Mouse (Mus musculus) spleen, adult 2 months (tissue): ENCODE data around the gene Dclre1b. TPM values are rescaled to one million over a fixed set of nuclear protein-coding genes. Genes with fewer than 3 reads are reported as not detected.
A peak's percentile ranks its signal among the peaks of the same experiment; 100 is the strongest.

Source experiments
- DNase-seq, 2 experiments: peaks; one replicate each; pipeline versions ENCODE4 v3.0.0 to v3.0.0-alpha.2; 2012 to 2021; ENCODE audit warnings: low spot score in 2 of 2, low read depth in 1 of 2
- H3K27ac ChIP-seq: fragments of 200-500 bp; 2 replicates; pipeline ENCODE4 v1.5.1; 2012; ENCODE audit warnings: low read length, inconsistent platforms; ENCODE audit not compliant: insufficient read depth
- H3K27me3 ChIP-seq: fragments of 200-500 bp; 2 replicates; pipeline ENCODE4 v1.6.1; 2012; ENCODE audit warnings: mild to moderate bottlenecking, moderate library complexity, low read length, inconsistent platforms; ENCODE audit not compliant: control insufficient read depth, insufficient read depth
- H3K36me3 ChIP-seq: fragments of 200-500 bp; 2 replicates; pipeline ENCODE4 v1.6.1; 2012; ENCODE audit warnings: mild to moderate bottlenecking, low read length, inconsistent platforms; ENCODE audit not compliant: control insufficient read depth, insufficient read depth
- H3K4me1 ChIP-seq: fragments of 200-500 bp; 2 replicates; pipeline ENCODE4 v1.6.1; 2011; ENCODE audit warnings: inconsistent platforms; ENCODE audit not compliant: control insufficient read depth, insufficient read depth, insufficient read length
- H3K4me3 ChIP-seq: fragments of 200-500 bp; 2 replicates; pipeline ENCODE4 v1.5.1; 2011; ENCODE audit warnings: mild to moderate bottlenecking, inconsistent platforms; ENCODE audit not compliant: insufficient read depth, insufficient read length; ENCODE audit errors: extremely low read depth
- CTCF ChIP-seq: fragments of 200-500 bp; IDR thresholded peaks from 2 replicates; pipeline ENCODE4 v1.5.1; 2011; ENCODE audit warnings: mild to moderate bottlenecking, inconsistent platforms; ENCODE audit not compliant: insufficient read depth, insufficient read length, insufficient replicate concordance; ENCODE audit errors: extremely low read depth
- POLR2A ChIP-seq: fragments of 200-500 bp; IDR thresholded peaks from 2 replicates; pipeline ENCODE4 v1.6.1; 2011; ENCODE audit warnings: low read depth, low read length, inconsistent platforms
- WGBS: fragments of 180-500 bp; shearing (Covaris S2); methylation state at CpG from one replicate; pipeline ENCODE4 v1.1.7; 2018; 5-methylcytosine and 5-hydroxymethylcytosine counted together
- polyA plus RNA-seq: library from polyadenylated mRNA; depleted of rRNA; stranded (reverse); fragments of >200 nt; gene quantifications from 2 replicates; pipeline ENCODE4 v1.2.3, GENCODE M21; 2012

Dclre1b gene
- polyA plus RNA-seq, 1 experiment = 16.2 TPM

GRCm38 (mm10) chr3:103827548-103827947, 18.3 kb upstream of the Dclre1b start:
- TF ChIP-seq POLR2A (no peak), CTCF (peak; percentile 21; the same call in 1 of the 2 replicates)
- Histone ChIP-seq H3K4me3 (no peak overlapping the region), H3K36me3 (peaks cover 4% of the 10 kb centered on the region; the same call in 1 of the 2 replicates), H3K27ac (no peak overlapping the region), H3K4me1 (peaks cover 3% of the 10 kb centered on the region), H3K27me3 (no peaks in the 10 kb centered on the region)
- DNase-seq = no peak

GRCm38 (mm10) chr3:103810967-103811366, 1.7 kb upstream of the Dclre1b start:
- H3K27ac ChIP-seq = no peak overlapping the region
- no peak for TF ChIP-seq CTCF
- no peak for TF ChIP-seq POLR2A
- H3K36me3 ChIP-seq = peaks cover 14% of the 10 kb centered on the region
- no peaks in the 10 kb centered on the region for H3K27me3 ChIP-seq
- H3K4me3 ChIP-seq = no peak overlapping the region
- peaks cover 3% of the 10 kb centered on the region; the same call in 1 of the 2 replicates for H3K4me1 ChIP-seq
- no peak for DNase-seq
- WGBS = 88% methylated on average over 6 of the region's 6 CpGs

GRCm38 (mm10) chr3:103809799-103810150, 531 bp upstream of the Dclre1b start:
- H3K27ac ChIP-seq = peak overlapping the region; percentile 92
- H3K36me3 ChIP-seq = peaks cover 8% of the 10 kb centered on the region
- 3% methylated on average over 14 of the region's 14 CpGs for WGBS
- no peaks in the 10 kb centered on the region for H3K27me3 ChIP-seq
- DNase-seq = no peak
- TF ChIP-seq CTCF (no peak), POLR2A (no peak)
- H3K4me3 ChIP-seq = peak overlapping the region; percentile 71
- peaks cover 3% of the 10 kb centered on the region; the same call in 1 of the 2 replicates for H3K4me1 ChIP-seq

GRCm38 (mm10) chr3:103805671-103806070, 3.6 kb downstream of the Dclre1b start:
- Histone ChIP-seq H3K4me3 (no peak overlapping the region), H3K27me3 (no peaks in the 10 kb centered on the region), H3K4me1 (peaks cover 25% of the 10 kb centered on the region; the same call in 1 of the 2 replicates), H3K27ac (no peak overlapping the region), H3K36me3 (peaks cover 17% of the 10 kb centered on the region)
- 96% methylated on average over 1 of the region's 1 CpGs for WGBS
- TF ChIP-seq CTCF = no peak
- TF ChIP-seq POLR2A = no peak
- no peak for DNase-seq

GRCm38 (mm10) chr3:103802861-103803260, 6.4 kb downstream of the Dclre1b start:
- Histone ChIP-seq H3K4me3 (no peak overlapping the region), H3K27ac (peak overlapping the region; percentile 79), H3K4me1 (peaks cover 23% of the 10 kb centered on the region; the same call in 1 of the 2 replicates), H3K27me3 (no peaks in the 10 kb centered on the region), H3K36me3 (peaks cover 17% of the 10 kb centered on the region)
- TF ChIP-seq POLR2A (no peak), CTCF (no peak)
- 26% methylated on average over 8 of the region's 8 CpGs for WGBS
- DNase-seq = no peak

- H3K4me3 ChIP-seq = no peak overlapping the region; the same call in 1 of the 2 replicates
- DNase-seq = peak in 1 of 2 experiments; percentile 42
- H3K27ac ChIP-seq = peak overlapping the region; percentile 92
- H3K4me1 ChIP-seq = peaks cover 22% of the 10 kb centered on the region; the same call in 1 of the 2 replicates
- TF ChIP-seq POLR2A = no peak
- WGBS = under 1% methylated on average over 10 of the region's 10 CpGs
- H3K36me3 ChIP-seq = peaks cover 16% of the 10 kb centered on the region
- no peaks in the 10 kb centered on the region for H3K27me3 ChIP-seq
Measured at GRCm38 (mm10) chr3:103801631-103802531, 7.4 kb downstream of the Dclre1b start.

- Histone ChIP-seq H3K4me3 (no peak overlapping the region), H3K27me3 (no peaks in the 10 kb centered on the region), H3K36me3 (peaks cover 12% of the 10 kb centered on the region), H3K4me1 (peaks cover 22% of the 10 kb centered on the region; the same call in 1 of the 2 replicates), H3K27ac (no peak overlapping the region)
- WGBS = 76% methylated on average over 2 of the region's 2 CpGs
- no peak for TF ChIP-seq POLR2A
- TF ChIP-seq CTCF = no peak
- DNase-seq = no peak
Measured at GRCm38 (mm10) chr3:103799507-103799906, 9.7 kb downstream of the Dclre1b start.
